Mouse (Mus musculus) cortical plate, adult 2 months (tissue): ENCODE measurements around the gene Gpc5.

ENCODE experiments used
- CTCF ChIP-seq: fragments of 200-500 bp; IDR thresholded peaks from 2 replicates; pipeline ENCODE4 v1.5.1; 2011; ENCODE audit warnings: mild to moderate bottlenecking, control low read depth, low read length; ENCODE audit not compliant: insufficient read depth; ENCODE audit errors: extremely low read depth
- POLR2A ChIP-seq: fragments of 200-500 bp; IDR thresholded peaks from 2 replicates; pipeline ENCODE4 v1.6.1; 2011; ENCODE audit warnings: mild to moderate bottlenecking, low read length, control low read depth; ENCODE audit not compliant: insufficient read depth; ENCODE audit errors: extremely low read depth

- TF ChIP-seq CTCF, result no peak
- no peak for TF ChIP-seq POLR2A
Measured at GRCm38 (mm10) chr14:115282782-115283181, 190.8 kb downstream of the Gpc5 start.
